Mouse (Mus musculus): ENCODE measurements around the gene Gm2a. TPM values are rescaled to one million over a fixed set of nuclear protein-coding genes. Genes with fewer than 3 reads are reported as not detected.

Gm2a gene
- polyA plus RNA-seq, 1 experiment = 53.0 TPM

DNA sequence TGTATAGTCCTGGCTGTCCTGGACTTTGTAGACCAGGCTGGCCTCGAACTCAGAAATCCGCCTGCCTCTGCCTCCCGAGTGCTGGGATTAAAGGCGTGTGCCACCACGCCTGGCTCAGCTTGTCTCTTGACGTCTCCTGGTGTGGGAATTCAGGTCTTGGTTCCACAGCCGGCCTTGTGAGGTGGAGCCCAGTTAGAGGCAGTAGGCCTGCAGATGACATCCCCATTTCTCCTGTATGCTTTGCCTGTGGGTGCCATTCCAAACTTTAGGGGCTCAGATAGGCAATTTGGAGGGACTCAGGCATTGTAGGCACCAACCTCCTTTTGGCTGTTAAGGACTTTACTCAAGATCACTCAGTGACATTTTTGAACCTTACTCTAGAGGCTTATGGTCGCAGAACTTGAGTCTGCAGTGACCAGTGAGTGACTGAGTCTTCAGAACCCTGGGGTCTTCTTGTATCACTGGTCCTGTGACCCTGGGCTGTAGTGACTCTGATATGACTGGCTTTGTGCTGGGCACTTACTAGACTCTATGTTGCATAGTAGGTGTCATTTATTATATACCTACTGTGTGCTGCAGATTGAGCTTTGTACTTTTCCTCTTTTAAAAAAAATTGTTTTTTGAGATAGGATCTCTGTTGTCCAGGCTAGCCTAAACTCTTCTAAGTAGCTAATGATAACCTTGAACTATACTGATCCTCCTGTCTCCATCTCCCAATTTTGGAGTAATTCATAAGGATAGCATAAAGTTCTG is 1.3 kb downstream of the Gm2a start:
- 86% methylated on average over 8 of the region's 8 CpGs for WGBS
- no peak for TF ChIP-seq CTCF (IDR thresholded peaks at IDR 0.05; ENCODE audit: borderline replicate concordance, insufficient read depth, low read depth, low read length)
- no peak for TF ChIP-seq POLR2A (IDR thresholded peaks at IDR 0.05; ENCODE audit: borderline replicate concordance, insufficient read depth, low read length)
- Histone ChIP-seq H3K4me1 (ENCODE audit: control insufficient read depth, insufficient read depth, low read length) (peaks cover 4% of the 10 kb centered on the region; the same call in 1 of the 2 replicates), H3K27me3 (ENCODE audit: control insufficient read depth, insufficient read depth, low read length) (no peaks in the 10 kb centered on the region), H3K4me3 (replicated peaks; ENCODE audit: insufficient read depth, low read depth, low read length) (no peak overlapping the region), H3K27ac (ENCODE audit: insufficient read depth, low read length) (no peak overlapping the region)
- peak; percentile 17 to 35 for DNase-seq

GRCm38 (mm10) chr11:55099868-55100267 is 2.0 kb downstream of the Gm2a start:
- H3K27ac ChIP-seq (ENCODE audit: insufficient read depth, low read length) = no peak overlapping the region
- no peak for DNase-seq
- H3K4me3 ChIP-seq (replicated peaks; ENCODE audit: insufficient read depth, low read depth, low read length) = no peak overlapping the region
- H3K27me3 ChIP-seq (ENCODE audit: control insufficient read depth, insufficient read depth, low read length) = no peaks in the 10 kb centered on the region
- TF ChIP-seq POLR2A (IDR thresholded peaks at IDR 0.05; ENCODE audit: borderline replicate concordance, insufficient read depth, low read length) (no peak), CTCF (IDR thresholded peaks at IDR 0.05; ENCODE audit: borderline replicate concordance, insufficient read depth, low read depth, low read length) (no peak)
- 51% methylated on average over 4 of the region's 4 CpGs for WGBS
- peaks cover 4% of the 10 kb centered on the region; the same call in 1 of the 2 replicates for H3K4me1 ChIP-seq (ENCODE audit: control insufficient read depth, insufficient read depth, low read length)

- Histone ChIP-seq H3K4me3 (replicated peaks; ENCODE audit: insufficient read depth, low read depth, low read length) (no peak overlapping the region), H3K27ac (ENCODE audit: insufficient read depth, low read length) (no peak overlapping the region), H3K27me3 (ENCODE audit: control insufficient read depth, insufficient read depth, low read length) (no peaks in the 10 kb centered on the region), H3K4me1 (ENCODE audit: control insufficient read depth, insufficient read depth, low read length) (peaks cover 4% of the 10 kb centered on the region; the same call in 1 of the 2 replicates)
- WGBS = 91% methylated on average over 3 of the region's 3 CpGs
- TF ChIP-seq CTCF (IDR thresholded peaks at IDR 0.05; ENCODE audit: borderline replicate concordance, insufficient read depth, low read depth, low read length) = no peak
- TF ChIP-seq POLR2A (IDR thresholded peaks at IDR 0.05; ENCODE audit: borderline replicate concordance, insufficient read depth, low read length) = no peak
- DNase-seq = no peak
These were observed 4.1 kb downstream of the Gm2a start for GRCm38 (mm10) chr11:55102015-55102414.

DNA sequence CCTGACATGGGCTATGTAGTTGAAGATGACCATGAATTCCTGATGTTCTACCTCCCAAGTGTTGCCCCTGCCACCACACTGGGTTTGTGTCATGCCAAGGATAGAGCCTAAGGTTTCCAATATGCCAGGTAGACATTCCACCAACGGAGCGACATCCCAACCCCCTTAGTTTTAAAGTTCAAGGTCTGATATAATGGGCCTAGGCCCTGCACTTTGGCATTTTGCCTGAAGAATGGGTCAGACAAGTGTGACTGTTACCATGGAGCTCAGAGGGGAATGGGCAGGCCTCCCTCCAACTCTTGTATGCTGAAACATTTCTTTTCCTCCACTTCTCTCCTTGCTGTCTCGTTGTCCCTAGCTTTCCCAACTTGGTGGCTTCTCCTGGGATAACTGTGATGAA is 5.3 kb downstream of the Gm2a start:
- 53% methylated on average over 3 of the region's 3 CpGs for WGBS
- TF ChIP-seq CTCF (IDR thresholded peaks at IDR 0.05; ENCODE audit: borderline replicate concordance, insufficient read depth, low read depth, low read length) = no peak
- TF ChIP-seq POLR2A (IDR thresholded peaks at IDR 0.05; ENCODE audit: borderline replicate concordance, insufficient read depth, low read length) = no peak
- Histone ChIP-seq H3K27ac (ENCODE audit: insufficient read depth, low read length) (no peak overlapping the region), H3K4me3 (replicated peaks; ENCODE audit: insufficient read depth, low read depth, low read length) (no peak overlapping the region), H3K4me1 (ENCODE audit: control insufficient read depth, insufficient read depth, low read length) (peaks cover 4% of the 10 kb centered on the region; the same call in 1 of the 2 replicates), H3K27me3 (ENCODE audit: control insufficient read depth, insufficient read depth, low read length) (no peaks in the 10 kb centered on the region)
- DNase-seq = no peak

DNA sequence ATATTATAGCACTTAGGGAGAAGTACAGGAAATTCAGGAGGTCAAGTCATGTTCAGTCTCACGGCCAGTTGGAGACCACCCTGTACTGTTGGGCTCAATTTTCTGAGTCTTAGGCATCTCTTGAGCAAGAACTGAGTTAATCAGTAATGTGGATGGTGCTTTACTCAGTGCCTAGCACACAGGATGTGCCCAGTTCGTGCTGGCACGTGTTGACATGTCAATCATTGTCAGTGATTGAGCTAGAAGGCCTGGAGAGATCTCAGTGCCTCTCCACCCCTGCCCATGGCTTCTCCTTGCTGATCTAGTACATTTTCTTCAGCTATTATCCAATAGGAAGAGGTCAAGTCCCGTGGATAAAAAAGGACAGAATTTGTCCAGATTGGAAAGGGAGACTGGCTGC is 7.5 kb downstream of the Gm2a start:
- Histone ChIP-seq H3K27me3 (ENCODE audit: control insufficient read depth, insufficient read depth, low read length) (no peaks in the 10 kb centered on the region), H3K27ac (ENCODE audit: insufficient read depth, low read length) (no peak overlapping the region), H3K4me3 (replicated peaks; ENCODE audit: insufficient read depth, low read depth, low read length) (no peak overlapping the region), H3K4me1 (ENCODE audit: control insufficient read depth, insufficient read depth, low read length) (no peaks in the 10 kb centered on the region; the same call in 1 of the 2 replicates)
- WGBS = 82% methylated on average over 4 of the region's 4 CpGs
- DNase-seq = no peak
- TF ChIP-seq CTCF (IDR thresholded peaks at IDR 0.05; ENCODE audit: borderline replicate concordance, insufficient read depth, low read depth, low read length) (no peak), POLR2A (IDR thresholded peaks at IDR 0.05; ENCODE audit: borderline replicate concordance, insufficient read depth, low read length) (no peak)

DNA sequence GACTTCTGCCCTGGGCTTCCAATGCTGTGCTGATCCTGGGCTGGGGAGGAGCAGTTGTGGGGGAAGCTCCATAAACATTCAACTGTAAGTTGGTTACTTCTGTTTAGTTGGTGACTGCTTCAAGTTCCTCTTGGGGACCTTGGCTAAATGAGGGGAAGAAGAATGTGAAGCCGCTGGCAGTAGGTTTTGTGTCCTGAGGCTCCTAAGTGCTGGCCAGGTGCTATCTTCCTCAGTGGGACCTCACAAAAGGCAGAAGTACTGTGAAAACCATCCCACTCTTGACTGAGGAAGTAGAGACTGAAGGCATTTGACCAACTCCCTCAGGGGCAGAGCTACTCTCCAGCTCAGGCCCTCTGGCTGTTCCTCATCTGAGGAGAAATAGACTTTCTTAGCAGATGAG is 8.7 kb downstream of the Gm2a start:
- H3K4me3 ChIP-seq (replicated peaks; ENCODE audit: insufficient read depth, low read depth, low read length) = no peak overlapping the region
- TF ChIP-seq CTCF (IDR thresholded peaks at IDR 0.05; ENCODE audit: borderline replicate concordance, insufficient read depth, low read depth, low read length) = no peak
- no peak for TF ChIP-seq POLR2A (IDR thresholded peaks at IDR 0.05; ENCODE audit: borderline replicate concordance, insufficient read depth, low read length)
- H3K27me3 ChIP-seq (ENCODE audit: control insufficient read depth, insufficient read depth, low read length) = no peaks in the 10 kb centered on the region
- no peak for DNase-seq
- no peak overlapping the region for H3K27ac ChIP-seq (ENCODE audit: insufficient read depth, low read length)
- no peaks in the 10 kb centered on the region; the same call in 1 of the 2 replicates for H3K4me1 ChIP-seq (ENCODE audit: control insufficient read depth, insufficient read depth, low read length)
- 97% methylated on average over 1 of the region's 1 CpGs for WGBS

- TF ChIP-seq POLR2A (IDR thresholded peaks at IDR 0.05; ENCODE audit: borderline replicate concordance, insufficient read depth, low read length) (no peak), CTCF (IDR thresholded peaks at IDR 0.05; ENCODE audit: borderline replicate concordance, insufficient read depth, low read depth, low read length) (no peak)
- H3K27me3 ChIP-seq (ENCODE audit: control insufficient read depth, insufficient read depth, low read length) = no peaks in the 10 kb centered on the region
- WGBS = 59% methylated on average over 7 of the region's 7 CpGs
- H3K4me1 ChIP-seq (ENCODE audit: control insufficient read depth, insufficient read depth, low read length) = no peaks in the 10 kb centered on the region; the same call in 1 of the 2 replicates
- H3K27ac ChIP-seq (ENCODE audit: insufficient read depth, low read length) = no peak overlapping the region
- H3K4me3 ChIP-seq (replicated peaks; ENCODE audit: insufficient read depth, low read depth, low read length) = no peak overlapping the region
- DNase-seq = peak; percentile 28 to 51
These were observed 11.8 kb downstream of the Gm2a start for GRCm38 (mm10) chr11:55109521-55110300.
